Mouse (Mus musculus): ENCODE results near the gene Cd4. TPM values are rescaled to one million over a fixed set of nuclear protein-coding genes. Genes with fewer than 3 reads are reported as not detected.
A peak's percentile ranks its signal among the peaks of the same experiment; 100 is the strongest.

The Cd4 gene
- 3.7 and 5.8 TPM in 2 replicates for polyA plus RNA-seq (2012; rRNA removed)

- Histone ChIP-seq H3K4me3 (ENCODE audit: low read depth, low read length) (peak within 1 kb of the TSS; percentile 36), H3K27me3 (ENCODE audit: control insufficient read depth, insufficient read depth, low read length) (no peaks in the 10 kb centered on the region), H3K4me1 (ENCODE audit: control insufficient read depth, insufficient read depth, insufficient read length, low read length) (no peaks in the 10 kb centered on the region), H3K36me3 (ENCODE audit: control insufficient read depth, insufficient read depth, low read length) (no peaks in the 10 kb centered on the region), H3K27ac (ENCODE audit: insufficient read depth, low read depth, low read length) (no peak within 1 kb of the TSS)
- no peak for TF ChIP-seq CTCF (IDR thresholded peaks at IDR 0.05; ENCODE audit: extremely low read depth, insufficient read length, insufficient replicate concordance, low read depth, low read length)
- TF ChIP-seq POLR2A (IDR thresholded peaks at IDR 0.05; ENCODE audit: low read depth, low read length): no peak
- 76% methylated on average over 9 of the region's 9 CpGs for WGBS
These were observed at the start of gene Cd4 for GRCm38 (mm10) chr6:124887986-124888385. Gene Cd4 (minus strand): TSS chr6:124888221.

- WGBS: 65% methylated on average over 2 of the region's 2 CpGs
- no peak overlapping the region for H3K4me3 ChIP-seq (ENCODE audit: low read depth, low read length)
These were observed 49.5 kb upstream of the Cd4 start for GRCm38 (mm10) chr6:124937493-124937892.

GRCm38 (mm10) chr6:124936681-124937080, 48.7 kb upstream of the Cd4 start:
- TF ChIP-seq POLR2A (IDR thresholded peaks at IDR 0.05; ENCODE audit: low read depth, low read length) (no peak), CTCF (IDR thresholded peaks at IDR 0.05; ENCODE audit: extremely low read depth, insufficient read length, insufficient replicate concordance, low read depth, low read length) (no peak)
- Histone ChIP-seq H3K4me1 (ENCODE audit: control insufficient read depth, insufficient read depth, insufficient read length, low read length) (peaks cover 19% of the 10 kb centered on the region), H3K27ac (ENCODE audit: insufficient read depth, low read depth, low read length) (no peak overlapping the region), H3K27me3 (ENCODE audit: control insufficient read depth, insufficient read depth, low read length) (no peaks in the 10 kb centered on the region), H3K36me3 (ENCODE audit: control insufficient read depth, insufficient read depth, low read length) (peaks cover 38% of the 10 kb centered on the region), H3K4me3 (ENCODE audit: low read depth, low read length) (no peak overlapping the region)
- 66% methylated on average over 1 of the region's 1 CpGs for WGBS

More at GRCm38 (mm10) chr6:124937493-124937892, 49.5 kb upstream of the Cd4 start:
- TF ChIP-seq CTCF (IDR thresholded peaks at IDR 0.05; ENCODE audit: extremely low read depth, insufficient read length, insufficient replicate concordance, low read depth, low read length) (no peak), POLR2A (IDR thresholded peaks at IDR 0.05; ENCODE audit: low read depth, low read length) (no peak)
- Histone ChIP-seq H3K27me3 (ENCODE audit: control insufficient read depth, insufficient read depth, low read length) (no peaks in the 10 kb centered on the region), H3K27ac (ENCODE audit: insufficient read depth, low read depth, low read length) (no peak overlapping the region), H3K4me1 (ENCODE audit: control insufficient read depth, insufficient read depth, insufficient read length, low read length) (peaks cover 13% of the 10 kb centered on the region), H3K36me3 (ENCODE audit: control insufficient read depth, insufficient read depth, low read length) (peaks cover 38% of the 10 kb centered on the region)

- H3K27ac ChIP-seq (ENCODE audit: insufficient read depth, low read depth, low read length): no peak overlapping the region; the same call in 1 of the 2 replicates
- H3K4me3 ChIP-seq (ENCODE audit: low read depth, low read length): no peak overlapping the region
- peaks cover 38% of the 10 kb centered on the region for H3K36me3 ChIP-seq (ENCODE audit: control insufficient read depth, insufficient read depth, low read length)
- peaks cover 18% of the 10 kb centered on the region for H3K4me1 ChIP-seq (ENCODE audit: control insufficient read depth, insufficient read depth, insufficient read length, low read length)
- TF ChIP-seq CTCF (IDR thresholded peaks at IDR 0.05; ENCODE audit: extremely low read depth, insufficient read length, insufficient replicate concordance, low read depth, low read length) (no peak), POLR2A (IDR thresholded peaks at IDR 0.05; ENCODE audit: low read depth, low read length) (no peak)
- 89% methylated on average over 7 of the region's 7 CpGs for WGBS
- H3K27me3 ChIP-seq (ENCODE audit: control insufficient read depth, insufficient read depth, low read length): no peaks in the 10 kb centered on the region
These were observed 46.6 kb upstream of the Cd4 start for GRCm38 (mm10) chr6:124934670-124935069.

GRCm38 (mm10) chr6:124933127-124933526, 45.1 kb upstream of the Cd4 start:
- Histone ChIP-seq H3K27ac (ENCODE audit: insufficient read depth, low read depth, low read length) (no peak overlapping the region), H3K27me3 (ENCODE audit: control insufficient read depth, insufficient read depth, low read length) (no peaks in the 10 kb centered on the region), H3K4me3 (ENCODE audit: low read depth, low read length) (no peak overlapping the region), H3K4me1 (ENCODE audit: control insufficient read depth, insufficient read depth, insufficient read length, low read length) (peaks cover 18% of the 10 kb centered on the region), H3K36me3 (ENCODE audit: control insufficient read depth, insufficient read depth, low read length) (peaks cover 38% of the 10 kb centered on the region)
- WGBS: 92% methylated on average over 3 of the region's 3 CpGs
- no peak for TF ChIP-seq CTCF (IDR thresholded peaks at IDR 0.05; ENCODE audit: extremely low read depth, insufficient read length, insufficient replicate concordance, low read depth, low read length)
- no peak for TF ChIP-seq POLR2A (IDR thresholded peaks at IDR 0.05; ENCODE audit: low read depth, low read length)

- TF ChIP-seq CTCF (IDR thresholded peaks at IDR 0.05; ENCODE audit: extremely low read depth, insufficient read length, insufficient replicate concordance, low read depth, low read length) (no peak), POLR2A (IDR thresholded peaks at IDR 0.05; ENCODE audit: low read depth, low read length) (no peak)
These were observed 44.3 kb upstream of the Cd4 start for GRCm38 (mm10) chr6:124932314-124932695.

GRCm38 (mm10) chr6:124931525-124932313, 43.7 kb upstream of the Cd4 start:
- 1% methylated on average over 48 of the region's 48 CpGs for WGBS
- Histone ChIP-seq H3K4me1 (ENCODE audit: control insufficient read depth, insufficient read depth, insufficient read length, low read length) (peaks cover 18% of the 10 kb centered on the region), H3K4me3 (ENCODE audit: low read depth, low read length) (peak overlapping the region; percentile 81), H3K27me3 (ENCODE audit: control insufficient read depth, insufficient read depth, low read length) (no peaks in the 10 kb centered on the region), H3K36me3 (ENCODE audit: control insufficient read depth, insufficient read depth, low read length) (peaks cover 32% of the 10 kb centered on the region), H3K27ac (ENCODE audit: insufficient read depth, low read depth, low read length) (peak overlapping the region; percentile 72)
- TF ChIP-seq CTCF (IDR thresholded peaks at IDR 0.05; ENCODE audit: extremely low read depth, insufficient read length, insufficient replicate concordance, low read depth, low read length) (peak; percentile 17; the same call in 1 of the 2 replicates), POLR2A (IDR thresholded peaks at IDR 0.05; ENCODE audit: low read depth, low read length) (no peak; the same call in 1 of the 2 replicates)

More at GRCm38 (mm10) chr6:124932314-124932695, 44.3 kb upstream of the Cd4 start:
- peaks cover 18% of the 10 kb centered on the region for H3K4me1 ChIP-seq (ENCODE audit: control insufficient read depth, insufficient read depth, insufficient read length, low read length)
- H3K36me3 ChIP-seq (ENCODE audit: control insufficient read depth, insufficient read depth, low read length): peaks cover 35% of the 10 kb centered on the region
- peak overlapping the region; percentile 72 for H3K27ac ChIP-seq (ENCODE audit: insufficient read depth, low read depth, low read length)
- H3K27me3 ChIP-seq (ENCODE audit: control insufficient read depth, insufficient read depth, low read length): no peaks in the 10 kb centered on the region
- H3K4me3 ChIP-seq (ENCODE audit: low read depth, low read length): peak overlapping the region; percentile 81
- 44% methylated on average over 12 of the region's 12 CpGs for WGBS

Measured in small intestine, adult 2 months (tissue).